Mouse (Mus musculus): ENCODE data around the gene Arhgap10.

Arhgap10 gene

DNA sequence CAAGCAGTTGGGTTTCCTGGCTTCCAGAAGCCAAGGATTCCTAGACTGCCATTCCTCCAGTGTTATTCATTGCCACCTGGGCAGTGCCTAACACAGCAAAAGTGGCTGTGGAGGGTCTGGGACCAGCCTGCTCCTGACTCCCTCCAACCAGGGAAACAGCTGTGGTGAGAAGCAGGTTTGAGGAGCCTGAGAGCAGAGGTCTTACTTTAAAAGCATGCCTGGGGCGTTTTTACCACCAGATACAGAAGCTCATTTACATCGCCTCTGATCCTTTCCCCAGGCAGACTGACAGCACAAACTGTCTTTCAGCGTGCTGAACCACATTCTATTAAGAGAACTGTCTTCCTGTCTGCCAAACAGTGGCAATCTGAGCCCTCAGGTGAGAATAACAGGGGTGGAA is 237.8 kb downstream of the Arhgap10 start:
- no peak for DNase-seq (ENCODE audit: low spot score)

DNA sequence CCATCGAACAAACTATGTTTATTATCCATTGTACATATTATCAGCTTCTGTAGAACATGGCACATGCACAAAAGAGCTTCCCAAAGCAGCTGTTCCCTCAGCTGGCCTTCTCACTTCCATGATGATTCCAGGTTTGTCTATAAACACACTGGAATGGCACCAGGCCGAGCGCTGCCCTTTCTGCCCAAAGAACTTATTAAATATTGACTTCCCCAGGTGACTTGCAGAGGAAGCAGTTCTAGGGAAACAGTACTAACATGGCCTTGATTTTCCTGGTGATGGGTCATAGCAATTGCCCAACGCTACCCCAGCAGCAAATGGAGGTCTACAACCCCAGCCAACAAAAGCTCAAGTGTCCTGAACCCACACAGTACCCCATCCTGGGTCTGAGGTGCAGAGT is 239.5 kb downstream of the Arhgap10 start:
- DNase-seq (ENCODE audit: low spot score): no peak

DNA sequence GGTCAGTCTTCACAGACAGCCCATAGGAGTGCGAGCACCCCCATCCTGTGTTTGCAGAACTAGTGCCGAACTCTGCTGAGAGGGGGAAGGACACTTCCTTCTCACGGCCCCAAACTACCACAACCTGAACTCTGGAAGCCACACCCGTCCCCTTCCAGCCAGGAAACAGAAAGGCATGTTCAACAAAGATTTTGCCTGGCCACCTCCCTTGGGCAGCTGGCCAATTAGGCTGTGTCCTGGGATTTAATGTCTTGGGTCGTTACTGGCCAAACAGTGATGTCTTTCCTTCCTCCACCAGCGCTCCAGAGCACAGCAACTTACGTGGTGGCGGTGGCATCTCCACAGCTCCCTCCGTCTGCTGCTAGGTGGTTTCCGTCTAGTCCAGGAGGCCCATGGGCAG is 240.9 kb downstream of the Arhgap10 start:
- DNase-seq (ENCODE audit: low spot score): no peak

DNA sequence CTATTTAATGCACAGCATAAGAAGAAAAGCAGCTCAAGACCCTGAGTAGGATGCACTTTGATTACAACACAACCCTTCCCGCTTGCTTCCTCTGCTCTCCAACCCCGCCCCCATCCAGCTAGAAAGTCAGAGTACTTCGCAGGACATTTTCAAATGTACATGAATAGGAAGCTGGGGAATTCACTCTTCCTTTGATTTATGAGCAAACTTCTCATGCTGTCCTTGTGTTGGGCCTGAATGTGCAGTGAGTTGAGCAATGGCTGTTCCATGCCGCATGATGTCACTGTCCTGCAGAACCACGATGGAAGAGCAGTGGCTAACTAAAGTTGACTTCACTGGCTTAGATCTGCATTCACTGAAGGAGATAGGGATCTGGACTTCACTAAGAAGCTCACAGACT is 242.2 kb downstream of the Arhgap10 start:
- DNase-seq (ENCODE audit: low spot score): no peak

DNA sequence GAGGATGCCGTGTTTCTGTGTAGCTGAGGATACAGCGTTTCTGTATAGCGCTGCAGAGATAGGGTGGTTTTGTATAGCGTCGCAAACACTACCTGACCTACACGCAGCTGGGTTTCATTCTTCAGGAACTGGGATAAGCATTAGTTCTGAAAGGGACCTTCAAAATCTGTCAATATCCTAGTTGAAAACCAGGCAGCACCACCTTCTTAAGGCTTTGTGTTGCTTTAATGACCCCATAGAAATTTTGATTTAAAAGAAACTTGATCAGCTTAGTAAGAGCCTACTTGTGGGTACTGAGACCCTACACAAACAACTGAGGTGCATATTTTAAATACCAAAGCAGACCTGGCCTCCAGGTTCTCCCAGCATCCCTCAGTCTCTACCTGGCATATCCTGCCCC is 245.6 kb downstream of the Arhgap10 start:
- DNase-seq (ENCODE audit: low spot score): no peak

DNA sequence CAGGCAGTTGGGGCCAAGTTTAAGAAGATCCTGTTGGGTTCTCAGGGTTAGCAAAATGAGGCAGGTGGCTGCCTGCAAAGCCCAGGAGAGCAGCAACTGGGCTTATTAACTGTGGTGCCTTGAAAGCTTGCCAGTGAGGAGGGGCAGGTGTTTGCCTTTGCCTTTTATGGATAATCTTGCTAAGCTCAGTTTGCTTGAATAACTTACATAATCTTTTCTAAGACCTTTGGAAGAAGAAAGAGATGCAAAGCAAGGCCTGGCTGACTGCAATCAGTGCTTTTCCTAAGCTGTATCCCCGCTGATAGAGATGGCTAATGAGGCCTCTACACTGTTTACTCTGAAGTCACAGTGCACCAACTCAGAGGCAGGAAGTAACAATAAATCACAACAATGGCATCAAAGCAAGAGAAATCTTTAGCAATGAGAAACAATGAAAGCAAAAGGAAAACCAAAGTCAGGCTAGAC is 249.8 kb downstream of the Arhgap10 start:
- no peak for DNase-seq (ENCODE audit: low spot score)

DNA sequence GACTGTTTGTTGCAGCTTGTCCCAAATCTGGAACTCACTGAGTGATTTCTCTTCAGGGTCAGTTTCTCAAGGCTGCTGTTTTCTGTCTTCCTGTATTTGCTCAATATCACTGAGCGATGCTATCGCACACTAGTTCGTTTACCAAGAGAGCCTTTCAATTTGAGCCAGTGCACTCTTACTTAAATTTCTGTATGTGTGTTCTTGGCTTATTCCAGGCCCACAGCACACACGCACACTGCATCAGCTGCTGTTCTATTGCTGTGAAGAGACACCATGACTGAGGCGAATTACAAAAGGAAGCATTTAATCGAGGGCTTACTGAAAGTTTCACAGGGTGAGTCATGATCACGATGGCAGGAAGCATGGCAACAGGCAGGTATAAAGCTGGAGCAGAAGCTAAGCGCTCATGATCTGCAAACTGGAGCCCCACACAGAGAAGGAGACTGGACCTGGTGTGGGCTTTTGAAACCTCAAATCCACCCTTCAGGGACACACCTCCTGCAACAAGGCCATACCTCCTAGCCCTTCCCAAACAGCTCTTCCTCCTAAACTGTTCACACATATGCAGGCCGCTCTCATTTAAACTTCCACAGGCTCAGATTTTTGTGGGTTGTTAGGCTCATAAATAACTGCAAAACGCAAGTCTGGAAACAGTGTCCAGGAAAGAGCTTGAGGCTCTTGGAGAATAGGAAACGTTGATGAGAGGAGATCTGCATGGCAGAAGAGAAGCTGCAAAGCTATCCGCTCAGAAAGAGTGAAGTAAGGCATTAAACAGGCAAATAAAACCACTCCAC is 255.3 kb downstream of the Arhgap10 start:
- no peak for DNase-seq (ENCODE audit: low spot score)

DNA sequence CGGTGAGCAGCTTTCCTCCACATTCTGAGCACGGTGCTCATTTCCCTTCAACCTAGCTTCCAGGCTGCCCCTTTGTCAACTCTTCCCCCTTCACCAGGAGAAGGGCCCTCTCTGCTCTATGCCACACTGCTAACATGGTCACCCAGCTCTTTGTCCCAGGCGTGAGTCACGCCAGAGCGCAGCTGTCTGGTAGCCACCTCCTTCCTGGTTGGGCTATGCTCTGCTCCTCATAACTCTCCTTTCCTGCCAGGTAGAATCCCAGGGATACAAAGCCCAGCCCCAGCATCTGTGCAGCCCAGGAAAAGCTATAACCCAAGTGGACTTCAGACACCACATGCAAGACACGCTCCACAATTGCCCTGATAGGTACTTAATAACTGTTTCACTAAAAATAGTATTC is 256.5 kb downstream of the Arhgap10 start:
- DNase-seq (ENCODE audit: low spot score): no peak

DNA sequence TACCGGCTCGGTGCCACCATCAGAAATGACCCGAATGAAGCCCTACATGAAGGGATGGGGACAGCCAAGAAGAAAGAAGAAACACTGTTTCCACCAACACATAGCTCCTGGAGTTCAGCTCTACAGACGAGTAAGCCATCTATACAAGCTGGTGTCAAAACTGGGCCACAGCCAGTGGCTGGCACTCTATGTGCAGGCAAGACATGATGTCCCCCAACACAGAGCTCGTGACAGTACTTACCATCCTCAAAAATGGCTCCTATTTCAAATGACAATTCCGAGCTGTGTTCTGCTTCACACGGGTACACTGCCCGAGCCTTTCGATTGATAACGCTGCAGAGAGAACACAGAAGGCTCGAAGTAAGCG is 260.7 kb downstream of the Arhgap10 start:
- no peak for DNase-seq (ENCODE audit: low spot score)

DNA sequence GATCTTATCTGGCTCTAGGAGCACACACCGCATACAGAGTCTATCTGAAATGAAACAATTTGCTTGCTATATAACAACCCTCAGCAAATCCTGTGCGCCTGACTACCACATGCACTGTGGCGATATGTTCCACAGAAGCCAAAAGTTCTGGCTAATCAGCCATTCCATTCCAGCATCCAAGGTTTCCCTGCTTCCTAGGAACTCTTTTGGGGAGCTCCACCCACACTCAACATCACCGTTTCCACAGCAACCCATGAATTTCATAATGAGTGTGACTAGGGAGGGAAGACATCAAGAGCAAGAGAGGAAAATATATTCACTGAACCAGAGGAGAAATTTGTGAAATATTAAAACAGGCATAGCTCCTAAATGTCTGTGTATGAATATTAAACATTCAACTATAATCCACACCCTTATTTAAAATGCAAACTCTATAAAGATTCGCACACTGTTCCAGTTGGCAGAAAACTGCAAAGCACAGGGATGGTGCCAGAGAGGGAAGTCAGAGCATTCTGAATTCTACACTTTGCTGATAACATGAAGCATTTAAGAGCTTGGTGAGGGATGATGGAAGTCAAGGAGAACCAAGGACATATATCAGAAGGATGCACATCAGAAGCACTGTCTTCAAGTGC is 261.2 kb downstream of the Arhgap10 start:
- no peak for DNase-seq (ENCODE audit: low spot score)

DNA sequence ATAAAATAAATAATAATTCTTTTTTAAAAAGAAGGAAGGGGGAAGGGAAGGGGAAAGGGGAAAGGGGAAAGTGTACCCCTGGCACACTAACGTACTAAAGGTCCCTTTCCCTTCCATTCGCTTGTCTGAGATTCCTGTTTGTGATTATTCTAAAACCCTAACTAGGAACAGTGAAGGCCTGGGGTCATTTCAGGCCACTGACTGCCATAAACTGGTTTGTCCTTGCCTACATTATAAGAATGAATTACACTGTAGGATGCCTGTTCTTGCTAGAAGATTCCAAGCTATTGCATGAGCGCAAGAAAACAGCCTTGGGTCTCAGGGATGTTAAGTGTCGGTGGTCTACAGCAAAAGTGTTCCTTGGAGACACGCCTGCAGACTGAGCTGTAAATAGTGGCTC is 263.3 kb downstream of the Arhgap10 start:
- DNase-seq (ENCODE audit: low spot score): no peak

DNA sequence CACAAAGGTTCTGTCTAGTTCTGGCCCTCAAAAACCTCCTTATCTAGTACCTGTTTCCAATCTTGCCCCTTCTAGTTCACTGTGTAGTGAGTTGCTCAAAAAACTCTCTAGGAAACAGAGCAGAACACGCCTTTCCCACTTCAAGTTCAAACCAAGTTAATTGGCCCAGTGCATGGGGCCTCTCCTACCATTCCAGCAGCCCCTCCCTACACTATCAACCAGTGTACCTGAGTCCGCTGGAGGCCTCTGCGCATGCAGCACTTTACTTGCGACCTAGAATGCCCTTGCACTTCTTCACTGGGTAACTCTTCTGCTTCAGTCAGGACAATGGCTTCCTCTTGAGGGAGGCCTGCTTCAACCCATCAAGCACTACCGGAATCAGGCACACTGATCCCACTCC is 266.6 kb downstream of the Arhgap10 start:
- DNase-seq (ENCODE audit: low spot score): no peak

DNA sequence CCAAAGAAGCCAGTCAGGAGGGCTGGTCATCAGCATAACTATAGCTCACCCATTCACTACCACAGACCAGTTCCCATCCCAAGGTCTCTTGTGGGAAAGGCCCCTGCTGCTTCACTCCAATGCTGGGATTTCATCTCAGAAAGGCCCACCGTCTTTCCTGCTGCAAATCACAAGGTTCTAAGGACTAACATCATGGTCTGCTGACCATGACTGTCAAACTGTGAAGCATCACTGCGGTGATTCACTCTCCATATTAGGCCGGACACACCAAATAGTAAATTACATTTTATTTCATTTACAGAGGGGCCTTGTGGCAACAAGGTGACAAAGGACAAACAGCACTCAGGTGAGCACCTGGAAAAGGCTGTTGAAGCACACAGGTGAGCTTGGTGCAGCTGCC is 267.7 kb downstream of the Arhgap10 start:
- no peak for DNase-seq (ENCODE audit: low spot score)

DNA sequence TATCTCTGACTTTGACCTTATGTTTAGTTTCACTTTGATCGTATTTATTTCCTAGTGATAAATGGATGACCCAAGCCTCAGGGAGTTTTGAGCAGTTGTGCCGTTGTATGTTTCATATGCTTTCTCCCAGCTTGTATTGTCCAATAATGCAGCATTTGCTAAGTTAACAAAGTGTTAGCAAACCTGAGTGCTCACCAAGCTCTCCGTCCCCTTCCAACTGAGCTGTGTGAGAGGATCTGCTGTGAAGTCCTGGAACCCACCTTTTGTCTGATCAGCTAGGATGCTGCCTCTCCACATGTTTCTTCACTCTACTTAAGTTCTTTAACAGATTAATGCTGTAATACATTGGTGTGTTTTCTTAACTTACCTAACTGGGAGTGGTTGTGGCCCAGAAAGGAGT is 276.4 kb downstream of the Arhgap10 start:
- no peak for DNase-seq (ENCODE audit: low spot score)

DNA sequence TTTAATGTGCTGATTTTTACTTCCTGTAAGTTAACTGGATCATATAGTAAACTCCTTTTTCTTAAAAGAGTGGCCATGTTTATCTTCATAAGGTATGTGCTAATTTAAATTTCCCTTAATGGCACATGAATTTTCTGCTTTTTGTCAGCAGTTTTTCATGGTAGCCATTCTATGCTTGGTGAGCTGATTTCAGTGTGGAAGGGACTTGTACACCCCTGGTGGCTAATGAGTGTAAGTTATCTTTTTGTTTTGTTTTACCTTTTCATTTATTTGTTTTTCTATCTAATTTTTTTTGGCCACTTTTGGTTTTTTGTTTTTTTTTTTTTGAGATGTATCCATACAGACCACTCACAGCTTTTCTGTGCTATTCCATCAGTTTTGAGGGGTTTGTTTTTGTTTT is 278.3 kb downstream of the Arhgap10 start:
- DNase-seq (ENCODE audit: low spot score): no peak

DNA sequence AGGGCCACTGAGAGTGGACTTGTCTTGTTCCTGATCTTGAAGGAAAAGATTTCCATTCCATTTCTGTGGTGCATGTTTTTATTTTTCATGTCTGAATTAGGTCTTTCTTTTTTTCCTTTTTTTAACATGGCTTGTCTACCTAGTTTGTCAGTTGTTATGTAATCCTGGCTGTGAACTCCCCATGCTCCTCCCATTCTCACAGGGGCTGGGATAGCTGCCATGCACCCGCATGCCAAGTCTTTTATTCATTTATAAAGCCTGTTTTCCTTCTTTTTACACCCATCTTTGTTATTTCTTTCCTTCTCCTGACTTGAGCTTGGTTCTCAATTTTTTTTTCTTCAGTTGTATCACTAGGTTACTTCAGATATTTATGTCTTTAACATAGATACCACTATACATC is 281.1 kb downstream of the Arhgap10 start:
- DNase-seq (ENCODE audit: low spot score): no peak

DNA sequence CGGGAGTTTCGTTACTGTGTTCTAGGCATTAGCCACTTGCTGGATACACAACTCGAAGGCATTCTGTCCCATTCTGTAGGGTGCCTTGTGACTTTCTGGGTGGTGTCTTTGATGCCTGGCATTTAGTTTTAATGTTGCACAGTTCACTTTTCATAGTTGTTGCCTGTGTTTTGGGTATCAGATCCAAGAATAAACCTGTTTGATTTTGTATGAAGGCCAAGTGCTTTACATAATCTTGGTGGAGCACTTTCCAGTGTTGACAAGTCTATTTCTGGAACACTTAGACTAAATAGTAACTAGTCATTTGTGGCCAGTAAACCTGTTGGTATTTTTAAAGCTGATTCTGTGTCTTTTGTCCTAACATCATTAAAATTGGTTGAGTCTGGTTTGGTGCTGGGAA is 285.3 kb downstream of the Arhgap10 start:
- no peak for DNase-seq (ENCODE audit: low spot score)

DNA sequence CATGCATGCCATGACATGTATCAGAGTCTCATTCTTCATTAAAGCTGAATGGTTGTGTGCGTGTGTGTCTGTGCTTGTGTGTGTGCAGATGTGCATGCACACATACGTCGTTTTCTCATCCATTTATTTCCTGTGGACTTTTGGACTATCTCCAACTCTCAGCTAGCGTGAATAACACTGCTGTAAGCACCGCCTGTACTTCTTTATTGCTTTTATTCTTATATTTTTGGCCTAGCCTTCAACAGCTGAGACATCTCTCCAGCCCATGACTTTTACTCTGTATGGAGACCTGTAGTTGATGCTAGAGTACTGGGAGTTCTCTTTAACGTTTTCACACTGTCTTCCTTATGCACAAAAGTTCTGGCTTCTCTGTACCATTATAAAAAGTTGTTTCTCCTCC is 285.9 kb downstream of the Arhgap10 start:
- DNase-seq (ENCODE audit: low spot score): no peak

DNA sequence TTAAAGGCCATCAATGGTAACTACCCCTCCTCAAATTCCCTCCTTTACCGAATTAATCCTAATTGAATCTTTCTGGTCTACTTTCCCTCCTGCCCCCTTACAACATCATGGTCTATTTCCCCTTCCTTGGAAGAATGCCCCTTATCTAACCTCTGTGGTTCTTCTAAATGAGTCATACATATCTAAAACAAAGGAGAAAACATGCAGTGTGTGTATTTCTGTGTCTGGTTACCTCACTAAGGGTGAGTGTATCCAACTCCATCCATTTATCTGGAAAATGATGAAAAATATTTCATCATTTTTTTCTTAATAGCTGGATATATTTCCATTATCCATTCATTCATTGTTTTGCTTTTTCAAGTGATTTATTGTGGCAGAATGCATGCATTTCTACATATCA is 286.5 kb downstream of the Arhgap10 start:
- DNase-seq (ENCODE audit: low spot score): no peak

DNA sequence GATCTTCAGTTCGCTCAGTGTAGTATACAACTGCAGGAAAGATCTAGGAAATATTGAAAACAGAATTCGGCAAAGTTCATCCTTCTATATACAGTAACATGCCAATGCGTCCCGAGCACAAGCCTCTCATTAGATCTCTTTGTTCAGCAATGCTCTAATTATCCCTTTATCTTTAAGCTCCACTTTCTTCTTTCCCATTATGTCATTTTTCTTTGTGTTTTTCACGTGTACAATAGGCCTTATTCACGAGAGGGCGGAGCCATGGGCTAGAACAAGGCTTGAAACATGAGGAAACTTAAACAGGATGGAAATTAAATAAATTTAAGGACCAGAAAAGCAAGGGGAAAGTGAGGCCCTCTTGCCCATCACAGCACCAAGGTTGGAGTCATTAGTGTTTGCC is 289.1 kb downstream of the Arhgap10 start:
- no peak for DNase-seq (ENCODE audit: low spot score)

DNA sequence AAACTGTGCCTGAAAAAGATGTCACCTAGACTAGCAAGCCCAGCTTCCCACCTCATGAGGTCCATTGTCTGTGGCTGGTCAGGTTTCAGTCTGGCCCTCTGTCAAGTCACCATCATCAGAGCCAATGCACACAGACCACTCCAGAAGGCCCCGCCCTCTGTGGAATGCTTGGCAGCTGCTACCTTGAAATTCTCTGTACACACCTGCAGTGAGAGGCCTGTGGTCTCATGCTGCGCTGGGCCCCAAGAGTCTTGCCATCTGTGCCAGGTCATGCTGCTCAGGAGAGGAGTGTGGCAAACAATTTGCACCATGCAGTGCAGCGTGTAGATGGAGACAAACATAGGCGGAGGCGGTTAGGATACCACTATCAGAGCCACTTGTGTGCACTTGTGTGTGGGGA is 290.0 kb downstream of the Arhgap10 start:
- DNase-seq (ENCODE audit: low spot score): no peak

DNA sequence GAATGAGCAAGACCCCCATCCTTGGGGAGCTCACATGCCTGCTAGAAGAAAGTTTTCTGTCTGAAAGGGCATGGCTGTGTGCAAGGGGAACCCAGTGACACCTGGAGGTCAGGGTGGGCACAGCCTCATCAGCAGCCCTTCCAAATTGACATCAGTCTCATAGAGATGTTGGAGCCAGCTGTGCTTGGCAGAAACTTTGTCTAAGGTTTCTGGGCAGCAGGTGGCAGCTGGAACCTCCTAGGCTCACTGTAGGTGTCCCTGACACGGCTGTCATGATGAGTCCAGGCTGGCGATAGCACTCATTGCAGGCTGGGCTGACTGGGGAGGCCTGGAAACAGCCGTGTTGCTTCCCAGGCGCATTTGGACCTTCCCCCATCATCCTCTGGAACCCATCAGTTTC is 294.6 kb downstream of the Arhgap10 start:
- DNase-seq (ENCODE audit: low spot score): no peak

DNA sequence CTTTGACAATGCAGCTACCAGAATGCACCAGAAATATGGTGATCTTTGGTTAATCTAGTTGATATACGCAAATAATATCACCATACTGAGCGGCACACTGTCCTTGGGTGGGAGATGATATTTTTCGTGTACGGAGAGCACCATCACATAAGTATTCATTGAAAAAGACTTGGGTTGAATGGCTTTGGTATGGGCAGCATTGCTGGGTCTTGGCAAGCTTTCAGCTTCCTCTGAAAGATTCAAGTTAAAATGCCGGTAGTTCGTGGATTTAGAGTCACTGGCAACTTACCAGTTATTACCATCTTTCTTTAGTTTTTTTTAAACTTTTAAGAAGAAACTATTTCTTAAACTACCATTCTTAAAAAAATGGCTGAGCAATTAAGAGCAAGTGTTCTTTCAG is 302.6 kb downstream of the Arhgap10 start:
- DNase-seq (ENCODE audit: low spot score): no peak

DNA sequence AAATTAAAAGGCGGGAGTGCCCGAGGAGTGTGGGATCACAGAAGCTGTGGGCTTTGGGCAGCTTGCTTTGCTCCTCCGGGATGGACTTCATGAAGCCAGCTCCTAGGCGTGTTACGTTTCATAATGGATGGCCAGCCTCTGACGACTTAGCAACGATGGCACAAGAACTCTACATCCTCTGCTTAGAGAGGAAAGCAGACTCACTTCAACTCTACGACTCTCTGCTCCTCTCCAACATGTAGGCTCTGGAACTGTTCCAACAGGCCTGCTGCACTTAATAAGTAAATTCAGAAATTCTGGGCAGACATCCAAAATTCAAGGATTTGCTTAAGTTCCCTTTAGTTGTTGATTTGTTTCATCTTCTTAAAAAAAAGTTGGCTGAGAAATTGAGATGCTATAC is 303.1 kb downstream of the Arhgap10 start:
- DNase-seq (ENCODE audit: low spot score): no peak

All from c-Kit-positive CD71-positive TER-119-positive erythroid progenitor cells, embryonic 14.5 days (primary cell).